Mouse (Mus musculus) CH12.LX (cell line): ENCODE results near the gene Dnaja3. TPM values are rescaled to one million over a fixed set of nuclear protein-coding genes. Genes with fewer than 3 reads are reported as not detected.
"Not testable (repeated sequence)": the region's sequence is repeated elsewhere in the genome, so short reads cannot be mapped to it uniquely, and the experiment has no call there.

Source experiments
- DNase-seq: peaks from one replicate; pipeline ENCODE4 v3.0.0-alpha.2; 2013; ENCODE audit errors: extremely low read depth
- H3K27ac ChIP-seq: 2 replicates; pipeline ENCODE4 v1.5.1; 2012; ENCODE audit warnings: low read depth, mild to moderate bottlenecking, control low read depth, moderate library complexity; ENCODE audit not compliant: insufficient read depth
- H3K27me3 ChIP-seq: replicated peaks from 2 replicates; pipeline ENCODE3; 2012; ENCODE audit warnings: inconsistent platforms
- H3K36me3 ChIP-seq, 2 experiments: replicated peaks in 1 of 2; 2 replicates each; pipeline versions ENCODE3 to v1.6.1; 2012; ENCODE audit warnings: inconsistent platforms in 1 of 2, low read length in 1 of 2, mild to moderate bottlenecking in 1 of 2, mixed read lengths in 1 of 2, moderate library complexity in 1 of 2; ENCODE audit not compliant: control insufficient read depth in 1 of 2, insufficient read depth in 1 of 2
- H3K4me1 ChIP-seq, 2 experiments: 2 replicates each; pipeline ENCODE4 v1.6.1; 2012; ENCODE audit warnings: inconsistent platforms in 1 of 2, moderate library complexity in 1 of 2; ENCODE audit not compliant: insufficient read depth in 2 of 2, control insufficient read depth in 1 of 2
- H3K4me2 ChIP-seq: 2 replicates; pipeline ENCODE4 v1.6.1; 2012; ENCODE audit warnings: low read depth, mild to moderate bottlenecking, control low read depth; ENCODE audit not compliant: poor library complexity, insufficient read depth, severe bottlenecking
- H3K4me3 ChIP-seq, 3 experiments: fragments of 150-350 bp in 1 of 3; sonication (generic) in 1 of 3; replicated peaks in 1 of 3; 2 replicates each; pipeline versions ENCODE3 to v1.5.1; 2011 to 2012; ENCODE audit warnings: low read depth in 2 of 3, low read length in 2 of 3, mild to moderate bottlenecking in 2 of 3, moderate library complexity in 2 of 3, control low read depth in 1 of 3, improper control_type of control experiment in 1 of 3, inconsistent platforms in 1 of 3, mixed read lengths in 1 of 3; ENCODE audit not compliant: poor library complexity in 1 of 3
- H3K79me2 ChIP-seq: replicated peaks from 2 replicates; pipeline ENCODE4 v1.6.1; 2012; ENCODE audit warnings: mild to moderate bottlenecking, moderate library complexity; ENCODE audit not compliant: control insufficient read depth, poor library complexity, insufficient read depth, severe bottlenecking; ENCODE audit errors: extremely low read depth
- H3K9ac ChIP-seq: 2 replicates; pipeline ENCODE4 v1.6.1; 2012; ENCODE audit warnings: low read depth, mild to moderate bottlenecking, control low read depth, moderate library complexity; ENCODE audit not compliant: insufficient read depth
- H3K9me3 ChIP-seq: replicated peaks from 2 replicates; pipeline ENCODE3; 2012; ENCODE audit warnings: low read length, inconsistent platforms, mixed read lengths
- dilution Hi-C: fragments of 300-500 bp; cut with MboI; formaldehyde crosslinking; loops from 2 replicates; pipeline ENCODE4 v1.14.3; 2020; ENCODE audit warnings: low sequenced_read_pairs; ENCODE audit not compliant: extremely low pct_unique_long_range_greater_than_20kb, extremely low pct_ligation_motif_present
- in situ Hi-C: fragments of 300-500 bp; cut with MboI; formaldehyde crosslinking; loops from 3 replicates; pipeline ENCODE4 v1.14.3; 2019; ENCODE audit warnings: low sequenced_read_pairs, low pct_ligation_motif_present, low pct_unique_long_range_greater_than_20kb, mixed read lengths
- polyA plus RNA-seq: library from polyadenylated mRNA; unstranded; fragments of >175 nt; gene quantifications from 2 replicates; pipeline ENCODE4 v1.2.1, GENCODE M21; 2012; ENCODE audit warnings: low read depth; ENCODE audit not compliant: insufficient read length
- total RNA-seq, 2 experiments: library from RNA; depleted of rRNA; stranded (reverse); fragments of 300-350 nt in 1 of 2; fragments of >200 nt in 1 of 2; gene quantifications; 2 replicates each; pipeline ENCODE4 v1.2.3; 2012 to 2014

The Dnaja3 gene
- total and polyA plus RNA-seq, 3 experiments = 56.6 to 85.3 (median 80.4) TPM

- H3K36me3 ChIP-seq = peaks cover 0 to 16% of the 10 kb centered on the region in 2 experiments
- H3K27me3 ChIP-seq, dilution Hi-C loops, H3K27ac ChIP-seq, H3K9me3 ChIP-seq, H3K4me2 ChIP-seq, H3K79me2 ChIP-seq, DNase-seq: not testable (repeated sequence)
- peak overlapping the region in 2 of 3 experiments; percentile 21 to 41 for H3K4me3 ChIP-seq
- in situ Hi-C loops = loop anchor here (25.0 kb wide), 1 partner anchor 106 kb away; no protein-coding TSS in a partner anchor
- H3K4me1 ChIP-seq = peaks cover 3 to 23% of the 10 kb centered on the region in 2 experiments; a peak in 3 of 4 replicates
- H3K9ac ChIP-seq = peak overlapping the region; percentile 48; the same call in 1 of the 2 replicates
Observed at GRCm38 (mm10) chr16:4756660-4757335, 117.0 kb downstream of the Dnaja3 start.

Other genes starting within 250 kb of the Dnaja3 start
- gene Adcy9, start 219.5 kb upstream of the Dnaja3 start, total RNA-seq (2012; rRNA removed) = 2.2 and 3.1 TPM in 2 replicates
- 1.0 and 1.1 TPM in 2 replicates for gene Adcy9, start 219.5 kb upstream of the Dnaja3 start, total RNA-seq (2014; rRNA removed)
- gene Adcy9, start 219.5 kb upstream of the Dnaja3 start, polyA plus RNA-seq = 0.97 and 1.2 TPM in 2 replicates
- gene Srl, start 98.2 kb upstream of the Dnaja3 start, total RNA-seq (2012; rRNA removed) = 44.6 and 60.3 TPM in 2 replicates
- gene Srl, start 98.2 kb upstream of the Dnaja3 start, total RNA-seq (2014; rRNA removed) = 62.7 and 88.8 TPM in 2 replicates
- gene Srl, start 98.2 kb upstream of the Dnaja3 start, polyA plus RNA-seq = 71.3 and 77.9 TPM in 2 replicates
- gene Tfap4, start 80.1 kb upstream of the Dnaja3 start, total RNA-seq (2012; rRNA removed) = 23.5 and 27.5 TPM in 2 replicates
- gene Tfap4, start 80.1 kb upstream of the Dnaja3 start, total RNA-seq (2014; rRNA removed) = 24.0 and 25.0 TPM in 2 replicates
- gene Tfap4, start 80.1 kb upstream of the Dnaja3 start, polyA plus RNA-seq = 43.3 and 46.6 TPM in 2 replicates
- gene Glis2, start 45.3 kb upstream of the Dnaja3 start, total RNA-seq (2012; rRNA removed) = 2.1 and 2.5 TPM in 2 replicates
- gene Glis2, start 45.3 kb upstream of the Dnaja3 start, total RNA-seq (2014; rRNA removed) = 0.39 and 0.59 TPM in 2 replicates
- 3.2 and 3.3 TPM in 2 replicates for gene Glis2, start 45.3 kb upstream of the Dnaja3 start, polyA plus RNA-seq
- 152 and 158 TPM in 2 replicates for gene Pam16, start 15.0 kb upstream of the Dnaja3 start, total RNA-seq (2012; rRNA removed)
- gene Pam16, start 15.0 kb upstream of the Dnaja3 start, total RNA-seq (2014; rRNA removed) = 93.3 and 103 TPM in 2 replicates
- gene Pam16, start 15.0 kb upstream of the Dnaja3 start, polyA plus RNA-seq = 11.6 and 38.2 TPM in 2 replicates
- 1.4 and 2.0 TPM in 2 replicates for gene Vasn, start within 50 bp of the Dnaja3 start, total RNA-seq (2012; rRNA removed)
- gene Vasn, start within 50 bp of the Dnaja3 start, total RNA-seq (2014; rRNA removed) = 2.2 TPM in 2 replicates
- gene Vasn, start within 50 bp of the Dnaja3 start, polyA plus RNA-seq = 4.1 and 5.0 TPM in 2 replicates
- gene Coro7, start 39.8 kb downstream of the Dnaja3 start, total RNA-seq (2012; rRNA removed) = 19.8 and 20.0 TPM in 2 replicates
- gene Coro7, start 39.8 kb downstream of the Dnaja3 start, total RNA-seq (2014; rRNA removed) = 5.7 and 6.1 TPM in 2 replicates
- 40.2 and 43.2 TPM in 2 replicates for gene Coro7, start 39.8 kb downstream of the Dnaja3 start, polyA plus RNA-seq
- gene Nmral1, start 79.4 kb downstream of the Dnaja3 start, total RNA-seq (2012; rRNA removed) = 20.0 and 20.3 TPM in 2 replicates
- 2.4 and 3.6 TPM in 2 replicates for gene Nmral1, start 79.4 kb downstream of the Dnaja3 start, total RNA-seq (2014; rRNA removed)
- 3.2 TPM in 2 replicates for gene Nmral1, start 79.4 kb downstream of the Dnaja3 start, polyA plus RNA-seq
- 72.3 and 73.2 TPM in 2 replicates for gene Hmox2, start 86.4 kb downstream of the Dnaja3 start, total RNA-seq (2012; rRNA removed)
- 74.0 and 80.4 TPM in 2 replicates for gene Hmox2, start 86.4 kb downstream of the Dnaja3 start, total RNA-seq (2014; rRNA removed)
- gene Hmox2, start 86.4 kb downstream of the Dnaja3 start, polyA plus RNA-seq = 91.9 and 121 TPM in 2 replicates
- 28.0 and 28.7 TPM in 2 replicates for gene Cdip1, start 150.3 kb downstream of the Dnaja3 start, total RNA-seq (2012; rRNA removed)
- 20.0 and 22.3 TPM in 2 replicates for gene Cdip1, start 150.3 kb downstream of the Dnaja3 start, total RNA-seq (2014; rRNA removed)
- 18.5 and 22.2 TPM in 2 replicates for gene Cdip1, start 150.3 kb downstream of the Dnaja3 start, polyA plus RNA-seq
- gene 4930562C15Rik, start 195.4 kb downstream of the Dnaja3 start, total RNA-seq (2012; rRNA removed) = 0.04 and 0.13 TPM in 2 replicates
- gene 4930562C15Rik, start 195.4 kb downstream of the Dnaja3 start, total RNA-seq (2014; rRNA removed) = 0.11 and 0.20 TPM in 2 replicates
- 0.59 and 0.80 TPM in 2 replicates for gene 4930562C15Rik, start 195.4 kb downstream of the Dnaja3 start, polyA plus RNA-seq
- 11.6 and 12.9 TPM in 2 replicates for gene Ubald1, start 240.3 kb downstream of the Dnaja3 start, total RNA-seq (2012; rRNA removed)
- gene Ubald1, start 240.3 kb downstream of the Dnaja3 start, total RNA-seq (2014; rRNA removed) = 7.2 and 9.6 TPM in 2 replicates
- 48.7 and 53.7 TPM in 2 replicates for gene Ubald1, start 240.3 kb downstream of the Dnaja3 start, polyA plus RNA-seq
- 14.1 and 16.9 TPM in 2 replicates for gene Mgrn1, start 246.3 kb downstream of the Dnaja3 start, total RNA-seq (2012; rRNA removed)
- 9.0 and 11.7 TPM in 2 replicates for gene Mgrn1, start 246.3 kb downstream of the Dnaja3 start, total RNA-seq (2014; rRNA removed)
- 12.9 and 15.5 TPM in 2 replicates for gene Mgrn1, start 246.3 kb downstream of the Dnaja3 start, polyA plus RNA-seq